Mouse (Mus musculus): ENCODE measurements at regions not wholly inside any gene's neighbourhood (a gene's known extent, or its start where the extent isn't known, plus 50 kb on each side); places are given as distances from the start of the nearest gene placed in this dataset.

GRCm38 (mm10) chr10:126815730-126816129 lies 85.4 kb downstream of the Atp23 start:
- H3K36me3 ChIP-seq (ENCODE audit: insufficient read depth) = no peaks in the 10 kb centered on the region

GRCm38 (mm10) chr10:126814968-126815367 lies 86.2 kb downstream of the Atp23 start:
- no peak overlapping the region for H3K9ac ChIP-seq
- no peak overlapping the region for H3K4me2 ChIP-seq (ENCODE audit: low read depth)
- no peaks in the 10 kb centered on the region for H3K36me3 ChIP-seq (ENCODE audit: insufficient read depth)
- DNase-seq (no peak), ATAC-seq (no peak)
- 86% methylated on average over 18 of the region's 18 CpGs for WGBS
- no peak for TF ChIP-seq CTCF (IDR thresholded peaks at IDR 0.05; ENCODE audit: low read depth)
- H3K27ac ChIP-seq (ENCODE audit: low read depth, low read length) = no peak overlapping the region
- no peaks in the 10 kb centered on the region for H3K9me3 ChIP-seq (ENCODE audit: low read length)
- H3K4me1 ChIP-seq (ENCODE audit: insufficient read depth) = peaks cover 3% of the 10 kb centered on the region; the same call in 1 of the 2 replicates
- H3K4me3 ChIP-seq (ENCODE audit: low read depth, low read length) = no peak overlapping the region
- no peaks in the 10 kb centered on the region for H3K27me3 ChIP-seq (ENCODE audit: insufficient read depth, low read length)

More at GRCm38 (mm10) chr10:126815730-126816129, 85.4 kb downstream of the Atp23 start:
- H3K9ac ChIP-seq = no peak overlapping the region
- TF ChIP-seq CTCF (IDR thresholded peaks at IDR 0.05; ENCODE audit: low read depth) = no peak
- H3K4me1 ChIP-seq (ENCODE audit: insufficient read depth) = no peaks in the 10 kb centered on the region
- no peak overlapping the region for H3K27ac ChIP-seq (ENCODE audit: low read depth, low read length)
- no peak overlapping the region for H3K4me3 ChIP-seq (ENCODE audit: low read depth, low read length)
- 74% methylated on average over 5 of the region's 5 CpGs for WGBS
- DNase-seq (no peak), ATAC-seq (no peak)
- H3K27me3 ChIP-seq (ENCODE audit: insufficient read depth, low read length) = no peaks in the 10 kb centered on the region
- no peak overlapping the region for H3K4me2 ChIP-seq (ENCODE audit: low read depth)
- no peaks in the 10 kb centered on the region for H3K9me3 ChIP-seq (ENCODE audit: low read length)

GRCm38 (mm10) chr10:126813051-126813593 lies 88.0 kb downstream of the Atp23 start:
- Histone ChIP-seq H3K4me3 (ENCODE audit: low read depth, low read length) (no peak overlapping the region), H3K4me1 (ENCODE audit: insufficient read depth) (peaks cover 3% of the 10 kb centered on the region; the same call in 1 of the 2 replicates), H3K36me3 (ENCODE audit: insufficient read depth) (no peaks in the 10 kb centered on the region), H3K4me2 (ENCODE audit: low read depth) (no peak overlapping the region), H3K9me3 (ENCODE audit: low read length) (no peaks in the 10 kb centered on the region), H3K27me3 (ENCODE audit: insufficient read depth, low read length) (no peaks in the 10 kb centered on the region), H3K9ac (no peak overlapping the region), H3K27ac (ENCODE audit: low read depth, low read length) (no peak overlapping the region)
- WGBS = 95% methylated on average over 6 of the region's 6 CpGs
- peak; percentile 27; the same call in 1 of the 2 replicates for TF ChIP-seq CTCF (IDR thresholded peaks at IDR 0.05; ENCODE audit: low read depth)
- DNase-seq (no peak), ATAC-seq (no peak)

- H3K36me3 ChIP-seq (ENCODE audit: insufficient read depth) = no peaks in the 10 kb centered on the region
- no peak overlapping the region for H3K4me3 ChIP-seq (ENCODE audit: low read depth, low read length)
- DNase-seq = no peak
- H3K4me1 ChIP-seq (ENCODE audit: insufficient read depth) = peaks cover 3% of the 10 kb centered on the region; the same call in 1 of the 2 replicates
- TF ChIP-seq CTCF (IDR thresholded peaks at IDR 0.05; ENCODE audit: low read depth) = no peak
- 80% methylated on average over 7 of the region's 7 CpGs for WGBS
- ATAC-seq = no peak
- H3K4me2 ChIP-seq (ENCODE audit: low read depth) = no peak overlapping the region
- no peak overlapping the region for H3K9ac ChIP-seq
- no peaks in the 10 kb centered on the region for H3K9me3 ChIP-seq (ENCODE audit: low read length)
- no peak overlapping the region for H3K27ac ChIP-seq (ENCODE audit: low read depth, low read length)
- H3K27me3 ChIP-seq (ENCODE audit: insufficient read depth, low read length) = no peaks in the 10 kb centered on the region
These were observed 88.9 kb downstream of the Atp23 start for GRCm38 (mm10) chr10:126812243-126812755.

- 37% methylated on average over 11 of the region's 11 CpGs for WGBS
- Histone ChIP-seq H3K27ac (ENCODE audit: low read depth, low read length) (peak overlapping the region; percentile 73; the same call in 1 of the 2 replicates), H3K9me3 (ENCODE audit: low read length) (no peaks in the 10 kb centered on the region), H3K9ac (0 out of 2 replicates have a peak overlapping the region, but pooled peaks have one; percentile 40), H3K4me3 (ENCODE audit: low read depth, low read length) (peak overlapping the region; percentile 24; the same call in 1 of the 2 replicates), H3K27me3 (ENCODE audit: insufficient read depth, low read length) (no peaks in the 10 kb centered on the region), H3K4me1 (ENCODE audit: insufficient read depth) (peaks cover 3% of the 10 kb centered on the region; the same call in 1 of the 2 replicates), H3K4me2 (ENCODE audit: low read depth) (peak overlapping the region; percentile 44), H3K36me3 (ENCODE audit: insufficient read depth) (no peaks in the 10 kb centered on the region)
- peak; percentile 64 for DNase-seq
- peak; percentile 52 for TF ChIP-seq CTCF (IDR thresholded peaks at IDR 0.05; ENCODE audit: low read depth)
- ATAC-seq = peak; percentile 28
These were observed 90.6 kb downstream of the Atp23 start for GRCm38 (mm10) chr10:126810346-126811095.

GRCm38 (mm10) chr10:126809587-126809986 lies 91.6 kb downstream of the Atp23 start:
- ATAC-seq (peak; percentile 87), DNase-seq (peak; percentile 82)
- Histone ChIP-seq H3K4me3 (ENCODE audit: low read depth, low read length) (peak overlapping the region; percentile 24), H3K9me3 (ENCODE audit: low read length) (no peaks in the 10 kb centered on the region), H3K4me1 (ENCODE audit: insufficient read depth) (peaks cover 3% of the 10 kb centered on the region; the same call in 1 of the 2 replicates), H3K36me3 (ENCODE audit: insufficient read depth) (no peaks in the 10 kb centered on the region), H3K4me2 (ENCODE audit: low read depth) (peak overlapping the region; percentile 44), H3K27me3 (ENCODE audit: insufficient read depth, low read length) (no peaks in the 10 kb centered on the region), H3K27ac (ENCODE audit: low read depth, low read length) (peak overlapping the region; percentile 73), H3K9ac (peak overlapping the region; percentile 40)
- whole genome bisulfite sequencing = 36% methylated on average over 17 of the region's 17 CpGs
- peak; percentile 66 for TF ChIP-seq CTCF (IDR thresholded peaks at IDR 0.05; ENCODE audit: low read depth)

GRCm38 (mm10) chr10:126806881-126807280 lies 94.3 kb downstream of the Atp23 start:
- Histone ChIP-seq H3K9me3 (ENCODE audit: low read length) (no peaks in the 10 kb centered on the region), H3K4me2 (ENCODE audit: low read depth) (no peak overlapping the region), H3K27me3 (ENCODE audit: insufficient read depth, low read length) (no peaks in the 10 kb centered on the region), H3K36me3 (ENCODE audit: insufficient read depth) (no peaks in the 10 kb centered on the region), H3K27ac (ENCODE audit: low read depth, low read length) (no peak overlapping the region), H3K4me3 (ENCODE audit: low read depth, low read length) (no peak overlapping the region), H3K4me1 (ENCODE audit: insufficient read depth) (peaks cover 3% of the 10 kb centered on the region; the same call in 1 of the 2 replicates), H3K9ac (no peak overlapping the region)
- WGBS = 95% methylated on average over 4 of the region's 4 CpGs
- no peak for TF ChIP-seq CTCF (IDR thresholded peaks at IDR 0.05; ENCODE audit: low read depth)
- DNase-seq (no peak), ATAC-seq (no peak)
